Mouse (Mus musculus) heart, adult 18-20 months (tissue): ENCODE results near the gene Zfp451. TPM values are rescaled to one million over a fixed set of nuclear protein-coding genes. Genes with fewer than 3 reads are reported as not detected.

ENCODE experiments used
- DNase-seq, 2 experiments: peaks; one replicate each; pipeline ENCODE4 v3.0.0; 2021 to 2022; ENCODE audit warnings: mixed read lengths in 1 of 2
- total RNA-seq, 2 experiments: library from RNA; stranded (reverse); gene quantifications; 2 replicates each; pipeline ENCODE4 v1.2.3; 2021

The Zfp451 gene
- total RNA-seq, 2 experiments from 2014 or later: 11.7 to 12.5 TPM

DNA sequence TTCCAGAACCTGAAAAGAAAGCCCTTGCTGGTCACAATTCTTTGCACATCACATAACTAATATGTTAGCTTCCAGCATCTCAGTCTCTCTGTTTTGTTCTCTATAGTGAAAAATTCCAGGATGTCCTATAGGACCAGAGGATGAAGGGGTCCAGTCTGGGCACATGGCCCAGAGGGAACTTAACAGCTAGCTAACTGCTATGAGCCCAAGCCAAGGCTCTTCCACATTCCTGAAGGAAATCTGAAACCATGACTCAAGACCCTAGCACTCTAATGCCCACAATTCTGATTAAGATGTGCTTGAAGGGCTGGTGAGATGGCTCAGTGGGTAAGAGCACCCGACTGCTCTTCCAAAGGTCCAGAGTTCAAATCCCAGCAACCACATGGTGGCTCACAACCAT, 96.8 kb downstream of the Zfp451 start:
- DNase-seq: no peak

DNA sequence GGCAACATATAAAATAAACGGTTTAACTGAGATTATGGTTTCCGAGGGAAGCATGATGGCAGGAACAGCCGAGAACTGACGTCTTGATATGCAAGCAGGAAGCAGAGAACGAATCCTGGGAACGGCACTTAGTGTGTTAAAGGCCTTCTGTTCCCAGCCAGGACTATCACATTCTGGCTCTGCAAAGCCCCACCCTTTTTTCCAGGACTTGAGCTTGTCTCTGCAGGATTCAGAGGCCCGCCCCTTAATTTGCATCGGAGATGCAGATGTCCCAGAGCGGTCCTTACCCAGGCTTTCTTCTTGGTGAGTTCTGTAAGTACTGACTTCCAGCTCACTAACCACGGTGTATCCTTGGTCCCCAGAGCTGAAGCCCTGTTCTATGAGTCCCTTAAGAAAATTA, 99.6 kb downstream of the Zfp451 start:
- no peak for DNase-seq

- DNase-seq: peak; percentile 22 to 29
Observed at GRCm38 (mm10) chr1:33712026-33712425, 102.4 kb downstream of the Zfp451 start.

Other genes with a start within 250 kb of the Zfp451 start
- 1 to 10 TPM; 1.7 to 2.8 TPM for gene Prim2, start 144.8 kb downstream of the Zfp451 start, total RNA-seq
- 10 to 100 TPM in 1 of 2 experiments, 1 to 10 TPM in 1; 7.8 to 10.4 TPM for gene Rab23, start 94.7 kb downstream of the Zfp451 start, total RNA-seq
- 10 to 100 TPM; 34.4 to 39.9 TPM for gene Bag2, start 56.8 kb downstream of the Zfp451 start, total RNA-seq
- 1 to 10 TPM; 1.9 to 2.0 TPM for gene Bend6, start 93.2 kb upstream of the Zfp451 start, total RNA-seq
- gene Dst, start 93.6 kb upstream of the Zfp451 start, total RNA-seq: 100 to 1,000 TPM; 378 TPM